Mouse (Mus musculus): ENCODE results near the gene Gpr21. TPM values are rescaled to one million over a fixed set of nuclear protein-coding genes. Genes with fewer than 3 reads are reported as not detected.

Gene Gpr21
- polyA plus RNA-seq, 1 experiment from 2014 or later: 0.92 TPM

DNA sequence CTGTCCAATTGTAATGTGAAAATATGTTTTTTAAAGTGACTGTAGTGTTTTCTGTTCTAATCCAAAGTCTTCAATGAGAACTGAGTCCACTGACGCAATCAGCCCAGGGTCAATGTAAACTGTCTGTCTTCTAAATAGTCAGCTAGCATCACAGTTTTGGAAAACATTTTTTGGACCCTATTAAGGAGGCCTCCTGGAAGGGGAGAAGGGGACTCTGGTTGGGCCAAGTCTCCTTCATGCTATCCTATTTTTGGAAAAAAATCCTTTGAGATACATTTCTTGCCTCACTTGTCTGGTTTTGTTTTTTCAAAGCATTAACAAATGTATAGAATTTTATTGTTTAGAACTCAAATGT, 3.1 kb downstream of the Gpr21 start:
- Histone ChIP-seq H3K4me2 (replicated peaks) (no peak overlapping the region), H3K9ac (no peak overlapping the region), H3K27ac (no peak overlapping the region), H3K36me3 (no peaks in the 10 kb centered on the region), H3K9me3 (no peaks in the 10 kb centered on the region), H3K4me3 (replicated peaks) (no peak overlapping the region), H3K27me3 (replicated peaks) (no peaks in the 10 kb centered on the region), H3K4me1 (replicated peaks) (peaks cover 6% of the 10 kb centered on the region)
- WGBS: 63% methylated on average over 1 of the region's 1 CpGs
- ATAC-seq: peak; percentile 50; the same call in 1 of the 2 replicates

DNA sequence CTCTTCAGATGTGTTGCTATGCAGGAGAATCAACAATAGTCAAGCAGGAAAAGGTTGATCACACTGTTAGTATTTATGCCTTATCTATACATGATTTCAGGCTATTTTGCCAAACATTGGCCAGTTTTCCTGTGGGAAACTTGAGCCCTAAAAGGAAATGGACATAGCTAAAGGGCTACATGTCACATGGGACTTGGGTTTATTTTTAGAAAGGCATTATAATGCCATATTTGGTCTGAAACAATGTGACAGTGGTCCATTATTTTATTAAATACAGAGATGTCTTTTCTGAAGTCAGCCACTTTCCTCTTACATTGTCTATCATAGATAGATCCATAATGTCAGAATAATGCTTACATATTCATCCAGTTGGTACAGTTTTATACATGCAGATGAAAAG, 11.5 kb downstream of the Gpr21 start:
- H3K36me3 ChIP-seq: no peaks in the 10 kb centered on the region
- no peaks in the 10 kb centered on the region for H3K4me1 ChIP-seq (replicated peaks)
- H3K9ac ChIP-seq: no peak overlapping the region
- no peak for ATAC-seq
- no peak overlapping the region for H3K4me3 ChIP-seq (replicated peaks)
- no peak overlapping the region for H3K27ac ChIP-seq
- no peaks in the 10 kb centered on the region for H3K9me3 ChIP-seq
- no peaks in the 10 kb centered on the region for H3K27me3 ChIP-seq (replicated peaks)
- H3K4me2 ChIP-seq (replicated peaks): no peak overlapping the region

DNA sequence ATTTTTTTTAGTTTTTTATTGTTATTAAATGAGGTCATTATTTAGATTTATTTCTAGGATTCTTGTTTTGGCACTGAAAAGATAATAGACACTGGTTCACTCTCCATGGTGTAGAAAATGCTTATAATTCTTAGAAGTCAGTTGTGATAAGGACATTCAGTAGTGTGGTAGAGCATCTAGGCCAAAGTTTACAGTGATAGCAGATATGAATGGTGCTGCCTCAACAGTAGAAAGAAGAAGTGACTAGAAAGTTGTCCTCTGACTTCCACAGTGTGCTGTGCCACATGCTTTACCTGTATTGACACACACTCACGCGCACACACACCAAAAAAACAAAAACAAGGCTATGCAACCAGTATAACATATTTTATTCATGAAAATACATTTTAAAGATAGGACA, 13.3 kb downstream of the Gpr21 start:
- no peak overlapping the region for H3K4me2 ChIP-seq (replicated peaks)
- H3K9me3 ChIP-seq: no peaks in the 10 kb centered on the region
- no peaks in the 10 kb centered on the region for H3K27me3 ChIP-seq (replicated peaks)
- H3K4me1 ChIP-seq (replicated peaks): no peaks in the 10 kb centered on the region
- no peak for ATAC-seq
- H3K9ac ChIP-seq: no peak overlapping the region
- 92% methylated on average over 2 of the region's 2 CpGs for WGBS
- H3K36me3 ChIP-seq: 0 out of 2 replicates have a peak, but pooled peaks cover 2% of the 10 kb centered on the region
- no peak overlapping the region for H3K4me3 ChIP-seq (replicated peaks)
- H3K27ac ChIP-seq: no peak overlapping the region

DNA sequence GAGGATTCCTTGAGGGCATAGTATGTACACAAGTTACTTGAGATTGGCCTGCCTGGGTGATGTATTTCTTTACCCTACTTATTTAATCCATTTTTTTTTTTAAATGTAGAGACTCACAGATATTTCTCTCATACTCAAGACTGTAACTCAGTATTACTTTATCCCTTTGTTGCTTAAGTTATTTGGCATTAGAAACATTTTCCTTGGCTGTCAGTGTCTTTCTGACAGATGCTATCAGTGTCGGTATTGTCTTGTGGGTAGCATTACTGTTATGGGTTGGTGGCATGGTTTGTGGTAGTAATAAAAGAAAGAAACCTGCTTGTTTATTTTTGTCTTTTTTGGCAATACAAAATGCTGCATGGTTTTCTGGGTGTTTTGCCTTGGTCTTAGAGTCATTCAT, 14.6 kb downstream of the Gpr21 start:
- WGBS: 88% methylated on average over 1 of the region's 1 CpGs
- Histone ChIP-seq H3K4me3 (replicated peaks) (no peak overlapping the region), H3K4me1 (replicated peaks) (no peaks in the 10 kb centered on the region), H3K36me3 (0 out of 2 replicates have a peak, but pooled peaks cover 4% of the 10 kb centered on the region), H3K9ac (no peak overlapping the region), H3K9me3 (no peaks in the 10 kb centered on the region), H3K27ac (no peak overlapping the region), H3K27me3 (replicated peaks) (no peaks in the 10 kb centered on the region), H3K4me2 (replicated peaks) (no peak overlapping the region)
- no peak for ATAC-seq

DNA sequence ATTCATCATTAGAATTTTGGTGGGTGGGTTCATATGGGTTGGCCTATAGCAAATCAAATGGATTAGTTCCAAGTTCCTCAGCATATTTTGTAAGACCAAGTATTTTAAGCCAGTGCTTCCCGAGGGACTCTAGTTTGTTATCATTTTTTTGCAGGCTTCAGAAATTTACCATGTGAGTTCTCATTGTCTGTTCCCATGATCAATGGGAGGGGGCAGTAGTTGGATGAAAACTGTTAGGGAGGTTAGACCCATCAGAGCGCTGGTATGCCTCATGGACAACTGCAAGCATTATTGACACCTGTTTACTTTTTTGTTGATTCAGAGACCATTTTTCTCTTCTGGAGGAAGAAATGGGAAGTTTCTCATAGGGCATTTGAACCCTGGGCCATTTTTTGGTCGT, 15.5 kb downstream of the Gpr21 start:
- 79% methylated on average over 3 of the region's 3 CpGs for WGBS
- no peak for ATAC-seq

DNA sequence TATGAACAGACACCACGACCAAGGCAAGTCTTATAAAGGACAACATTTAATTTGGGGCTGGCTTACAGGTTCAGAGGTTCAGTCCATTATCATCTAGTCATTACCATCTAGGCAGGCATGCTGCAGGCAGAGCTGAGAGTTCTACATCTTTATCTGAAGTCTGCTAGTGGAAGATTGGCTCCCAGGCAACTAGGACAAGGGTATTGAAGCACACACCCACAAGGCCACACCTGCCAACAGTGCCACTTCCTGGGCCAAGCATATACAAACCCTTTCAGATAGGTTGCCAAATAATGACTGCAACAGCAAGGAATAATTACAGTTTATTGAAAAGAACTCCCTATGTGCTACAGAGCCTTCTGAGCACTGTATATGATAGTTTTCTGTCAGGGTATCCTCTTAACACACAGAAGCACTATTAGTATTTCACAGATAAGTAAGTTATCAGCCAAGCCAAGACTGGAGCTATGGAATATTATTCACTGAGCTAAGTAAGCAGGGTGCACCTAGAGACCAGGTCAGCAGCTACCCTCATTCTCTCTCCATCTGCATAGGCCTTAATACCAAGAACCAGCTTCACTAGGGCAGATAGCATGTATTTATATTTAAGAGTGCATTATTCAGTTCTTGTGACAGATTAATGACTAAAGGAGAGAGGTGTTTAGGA, 33.3 kb downstream of the Gpr21 start:
- Histone ChIP-seq H3K4me2 (replicated peaks) (no peak overlapping the region), H3K4me1 (replicated peaks) (no peaks in the 10 kb centered on the region), H3K27ac (no peak overlapping the region), H3K9me3 (no peaks in the 10 kb centered on the region), H3K36me3 (peaks cover 19% of the 10 kb centered on the region), H3K27me3 (replicated peaks) (no peaks in the 10 kb centered on the region), H3K4me3 (replicated peaks) (no peak overlapping the region), H3K9ac (no peak overlapping the region)
- ATAC-seq: peak; percentile 55; the same call in 1 of the 2 replicates
- 88% methylated on average over 1 of the region's 1 CpGs for WGBS

More for the DNA sequence above, 15.5 kb downstream of the Gpr21 start:
- Histone ChIP-seq H3K4me2 (replicated peaks) (no peak overlapping the region), H3K36me3 (peaks cover 4% of the 10 kb centered on the region; the same call in 1 of the 2 replicates), H3K9ac (no peak overlapping the region), H3K4me3 (replicated peaks) (no peak overlapping the region), H3K9me3 (no peaks in the 10 kb centered on the region), H3K27me3 (replicated peaks) (no peaks in the 10 kb centered on the region), H3K27ac (no peak overlapping the region), H3K4me1 (replicated peaks) (no peaks in the 10 kb centered on the region)

DNA sequence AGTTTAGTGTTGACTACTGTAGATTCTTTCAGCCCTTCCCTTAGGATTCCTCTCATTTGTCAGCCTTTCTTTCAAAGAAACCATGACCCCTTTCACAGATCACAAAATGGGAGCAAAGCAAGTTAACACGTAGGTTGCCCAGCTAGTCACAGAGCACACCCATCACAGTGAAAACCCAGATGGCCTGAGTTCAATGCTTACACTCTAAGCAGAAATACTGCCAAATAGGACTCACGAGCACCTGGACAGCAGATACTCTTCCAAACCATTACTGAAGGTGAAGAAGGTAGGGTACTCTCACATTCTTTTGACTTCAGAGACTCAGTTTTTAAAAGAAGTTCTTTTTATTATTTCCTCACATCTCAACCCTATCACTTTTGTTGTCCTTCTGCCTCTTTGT, 40.2 kb downstream of the Gpr21 start:
- no peaks in the 10 kb centered on the region for H3K9me3 ChIP-seq
- no peaks in the 10 kb centered on the region for H3K27me3 ChIP-seq (replicated peaks)
- no peak for ATAC-seq
- H3K9ac ChIP-seq: no peak overlapping the region
- H3K4me3 ChIP-seq (replicated peaks): no peak overlapping the region
- peaks cover 20% of the 10 kb centered on the region for H3K36me3 ChIP-seq
- no peak overlapping the region for H3K4me2 ChIP-seq (replicated peaks)
- no peak overlapping the region for H3K27ac ChIP-seq
- 69% methylated on average over 2 of the region's 2 CpGs for WGBS
- H3K4me1 ChIP-seq (replicated peaks): no peaks in the 10 kb centered on the region

DNA sequence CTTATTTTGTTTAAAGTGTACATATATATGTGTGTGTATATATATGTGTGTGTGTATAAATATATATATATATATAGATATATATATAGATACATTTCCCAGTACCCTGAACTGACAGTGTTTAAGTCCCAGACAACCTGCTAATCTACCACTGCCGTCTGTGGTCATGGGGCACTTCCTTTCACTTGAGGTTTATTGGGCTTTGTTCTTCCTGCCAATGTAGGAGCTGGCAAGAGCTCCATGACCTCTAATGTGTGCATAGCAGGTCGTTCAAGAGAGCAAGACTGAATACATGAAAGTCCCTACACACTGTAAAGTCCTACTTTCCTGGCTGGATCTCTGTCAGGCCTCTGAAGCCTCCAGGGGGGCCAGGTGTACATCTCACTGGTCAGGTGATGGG, 49.4 kb downstream of the Gpr21 start:
- 49% methylated on average over 2 of the region's 2 CpGs for WGBS
- H3K4me2 ChIP-seq (replicated peaks): no peak overlapping the region
- H3K9me3 ChIP-seq: no peaks in the 10 kb centered on the region
- no peak overlapping the region for H3K4me3 ChIP-seq (replicated peaks)
- H3K4me1 ChIP-seq (replicated peaks): no peaks in the 10 kb centered on the region
- no peak overlapping the region for H3K27ac ChIP-seq
- H3K27me3 ChIP-seq (replicated peaks): no peaks in the 10 kb centered on the region
- ATAC-seq: no peak
- H3K36me3 ChIP-seq: peaks cover 14% of the 10 kb centered on the region; the same call in 1 of the 2 replicates
- no peak overlapping the region for H3K9ac ChIP-seq

DNA sequence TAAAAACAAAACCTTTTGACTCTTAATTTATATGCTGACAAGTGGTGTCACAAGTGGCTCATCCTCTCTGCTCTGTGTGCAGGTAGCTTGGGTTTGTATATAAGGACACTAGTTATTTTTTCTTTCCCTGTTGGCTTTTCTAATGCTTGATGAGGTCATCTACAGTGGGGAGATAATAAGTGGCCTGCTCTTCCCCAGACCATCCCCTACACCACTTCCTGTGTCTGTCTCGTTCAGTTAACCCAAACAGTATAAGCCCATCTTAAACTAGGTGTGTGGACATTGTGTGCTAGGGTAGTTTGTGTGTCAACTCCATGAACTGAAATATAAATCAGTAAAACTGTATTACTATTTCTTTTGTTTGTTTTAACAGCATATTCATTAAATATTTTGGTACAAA, 49.9 kb downstream of the Gpr21 start:
- Histone ChIP-seq H3K36me3 (peaks cover 14% of the 10 kb centered on the region; the same call in 1 of the 2 replicates), H3K4me3 (replicated peaks) (no peak overlapping the region), H3K9me3 (no peaks in the 10 kb centered on the region), H3K27ac (no peak overlapping the region), H3K27me3 (replicated peaks) (no peaks in the 10 kb centered on the region), H3K4me2 (replicated peaks) (no peak overlapping the region), H3K4me1 (replicated peaks) (no peaks in the 10 kb centered on the region), H3K9ac (no peak overlapping the region)
- 56% methylated on average over 1 of the region's 1 CpGs for WGBS
- no peak for ATAC-seq

DNA sequence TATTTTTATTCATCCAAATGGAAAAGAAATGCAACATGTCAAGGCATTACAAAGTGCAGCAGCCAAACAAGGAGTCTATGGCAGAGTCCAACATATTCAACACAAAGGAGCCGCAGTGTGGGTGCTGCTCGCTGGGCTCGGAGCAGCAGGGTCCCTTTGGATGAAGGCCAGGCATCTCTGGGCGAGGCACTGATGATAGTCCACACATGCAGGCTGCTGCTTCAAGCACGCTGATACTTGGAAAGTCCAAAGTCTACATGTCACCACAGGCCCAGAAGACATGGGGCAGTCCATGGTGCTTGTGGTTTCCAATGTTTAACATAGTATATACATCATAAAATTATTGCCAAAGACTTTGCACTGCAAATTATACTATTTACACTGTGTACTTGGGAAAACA, 53.8 kb downstream of the Gpr21 start:
- 64% methylated on average over 5 of the region's 5 CpGs for WGBS

More for the DNA sequence above, 53.8 kb downstream of the Gpr21 start:
- Histone ChIP-seq H3K27me3 (replicated peaks) (no peaks in the 10 kb centered on the region), H3K27ac (no peak overlapping the region), H3K36me3 (peaks cover 3% of the 10 kb centered on the region; the same call in 1 of the 2 replicates), H3K9ac (no peak overlapping the region), H3K4me2 (replicated peaks) (no peak overlapping the region), H3K4me3 (replicated peaks) (no peak overlapping the region), H3K4me1 (replicated peaks) (no peaks in the 10 kb centered on the region), H3K9me3 (no peaks in the 10 kb centered on the region)
- ATAC-seq: peak; percentile 87

Other genes starting within 250 kb of the Gpr21 start
- not detected in 2 replicates for gene Olfr368, start 189.8 kb upstream of the Gpr21 start, polyA plus RNA-seq (2015; fragmentation: Nextera tagmentation; extraction: Ambion mirVana)
- gene Pdcl, start 157.0 kb upstream of the Gpr21 start, polyA plus RNA-seq (2015; fragmentation: Nextera tagmentation; extraction: Ambion mirVana): 31.8 and 36.8 TPM in 2 replicates
- 10.8 and 12.1 TPM in 2 replicates for gene Rc3h2, start 93.4 kb upstream of the Gpr21 start, polyA plus RNA-seq (2015; fragmentation: Nextera tagmentation; extraction: Ambion mirVana)
- gene Zbtb26, start 73.2 kb upstream of the Gpr21 start, polyA plus RNA-seq (2015; fragmentation: Nextera tagmentation; extraction: Ambion mirVana): 5.2 and 5.5 TPM in 2 replicates
- 4.9 and 6.1 TPM in 2 replicates for gene Zbtb6, start 73.2 kb upstream of the Gpr21 start, polyA plus RNA-seq (2015; fragmentation: Nextera tagmentation; extraction: Ambion mirVana)
- gene Rabgap1, start 73.1 kb upstream of the Gpr21 start, polyA plus RNA-seq (2015; fragmentation: Nextera tagmentation; extraction: Ambion mirVana): 28.9 and 32.5 TPM in 2 replicates
- gene Strbp, start 187.5 kb downstream of the Gpr21 start, polyA plus RNA-seq (2015; fragmentation: Nextera tagmentation; extraction: Ambion mirVana): 31.3 and 37.0 TPM in 2 replicates